Mouse (Mus musculus) G1E (cell line): Measurements from ENCODE around the gene Ngly1.

Experiments used
- CTCF ChIP-seq: IDR thresholded peaks from 2 replicates; pipeline ENCODE4 v1.5.1; 2012; ENCODE audit warnings: low read depth, low read length, inconsistent platforms, mixed read lengths
- GATA1 ChIP-seq: IDR thresholded peaks from 2 replicates; pipeline ENCODE4 v1.6.1; 2012; ENCODE audit warnings: borderline replicate concordance, low read length, inconsistent platforms, mixed read lengths
- GATA2 ChIP-seq: IDR thresholded peaks from 2 replicates; pipeline ENCODE4 v1.6.1; 2012; ENCODE audit warnings: low read depth, low read length, inconsistent platforms, borderline replicate concordance

DNA sequence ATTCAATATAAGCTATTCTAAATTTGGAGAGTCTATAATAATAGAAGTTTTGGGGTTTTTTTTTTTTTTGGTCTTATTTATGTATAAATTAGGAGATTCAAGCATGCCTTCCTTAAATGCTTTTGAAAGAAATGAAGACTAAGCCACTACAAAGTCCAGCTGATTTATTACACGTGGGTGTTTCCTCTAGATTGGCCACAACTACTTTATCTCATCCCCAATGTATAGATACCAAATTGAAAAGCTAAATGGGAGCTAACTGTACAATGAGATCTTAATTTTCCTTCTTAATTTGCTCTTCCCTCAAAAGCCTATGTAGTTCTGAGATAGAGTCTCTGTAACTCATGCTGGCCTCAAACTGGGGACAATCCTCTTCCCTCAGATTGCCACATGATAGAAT lies 63.5 kb downstream of the Ngly1 start:
- no peak for TF ChIP-seq CTCF
- TF ChIP-seq GATA1: no peak
- TF ChIP-seq GATA2: no peak
